Mouse (Mus musculus) adrenal gland, adult 8-10 months (tissue): ENCODE measurements around the gene Selenbp2. TPM values are rescaled to one million over a fixed set of nuclear protein-coding genes. Genes with fewer than 3 reads are reported as not detected.
"Not testable (repeated sequence)": the region's sequence is repeated elsewhere in the genome, so short reads cannot be mapped to it uniquely, and the experiment has no call there.

Source experiments
- DNase-seq: peaks from one replicate; pipeline ENCODE4 v3.0.0; 2022
- total RNA-seq, 4 experiments: library from RNA; stranded (reverse); gene quantifications; 2 replicates each; pipeline ENCODE4 v1.2.4; 2022

Gene Selenbp2
- 10 to 100 TPM in 1 of 4 experiments, 1 to 10 TPM in 3; 5.4 to 11.5 (median 6.4) TPM for total RNA-seq

DNA sequence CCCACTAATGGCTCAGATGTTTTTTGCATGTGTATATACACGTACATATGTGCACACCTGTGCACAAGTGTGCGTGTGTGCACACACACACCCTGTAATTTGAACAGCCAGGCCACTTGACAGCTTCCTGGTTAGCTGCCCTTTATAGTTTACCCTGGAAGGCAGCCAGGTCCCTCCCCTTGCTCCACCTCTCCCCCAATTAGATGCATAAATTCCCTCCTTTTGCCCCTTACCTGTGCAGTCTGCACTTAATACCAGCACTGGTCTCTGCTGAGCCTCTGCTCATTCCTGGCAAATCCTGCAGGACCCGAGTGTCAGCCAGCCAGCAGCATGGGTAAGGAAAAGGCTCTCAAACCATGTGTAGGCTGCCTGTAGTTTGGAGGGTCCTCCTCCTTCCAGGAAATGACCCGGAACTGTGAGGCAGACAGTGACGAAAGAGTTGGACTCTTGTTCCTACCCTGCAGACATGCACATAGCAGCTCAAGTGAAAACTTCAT is at the start of gene Selenbp2:
Gene Selenbp2, plus strand, starts transcription at position 228 of the 497 bp plus-strand sequence.
- DNase-seq = no peak

DNA sequence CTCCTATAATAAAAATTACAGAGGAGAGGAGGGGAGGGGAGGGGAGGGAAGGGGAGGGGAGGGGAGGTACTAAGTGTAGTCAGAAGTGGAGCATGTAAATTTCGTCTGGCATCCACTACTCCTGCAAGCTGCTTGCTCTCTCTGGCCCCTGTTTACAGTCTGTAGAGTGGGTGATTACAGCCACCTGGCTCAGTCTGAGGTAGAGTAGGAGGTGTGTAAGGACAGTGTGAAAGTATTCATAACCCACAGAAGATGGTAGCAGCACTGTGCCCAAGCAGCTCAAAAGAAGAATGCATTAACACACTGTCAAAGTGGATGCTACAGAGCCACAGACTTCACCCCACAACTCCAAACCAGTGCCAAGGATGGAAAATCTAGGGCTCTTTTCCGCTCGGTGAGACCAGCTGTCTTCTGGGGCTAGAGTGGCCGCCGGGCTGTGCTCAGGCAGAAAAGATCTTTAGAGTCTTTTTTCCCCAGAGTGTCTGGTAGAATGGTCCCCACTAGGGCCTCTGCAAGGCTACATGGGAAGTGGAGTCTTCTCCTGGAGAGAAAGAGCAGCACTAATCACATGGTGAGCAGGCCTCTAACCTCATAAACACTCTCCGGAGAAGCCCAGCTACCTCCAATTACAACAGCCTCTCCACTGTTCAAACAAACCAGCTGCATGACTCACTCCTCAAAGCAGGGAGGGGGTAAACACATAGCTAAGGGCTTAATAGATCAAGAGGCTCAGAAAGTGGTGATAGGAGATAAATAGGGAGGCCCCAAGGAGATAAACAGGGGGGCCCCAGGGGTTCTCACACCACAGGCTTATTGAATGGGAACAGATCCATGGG is 44.4 kb upstream of the Selenbp2 start:
- peak; percentile 46 for DNase-seq

DNA sequence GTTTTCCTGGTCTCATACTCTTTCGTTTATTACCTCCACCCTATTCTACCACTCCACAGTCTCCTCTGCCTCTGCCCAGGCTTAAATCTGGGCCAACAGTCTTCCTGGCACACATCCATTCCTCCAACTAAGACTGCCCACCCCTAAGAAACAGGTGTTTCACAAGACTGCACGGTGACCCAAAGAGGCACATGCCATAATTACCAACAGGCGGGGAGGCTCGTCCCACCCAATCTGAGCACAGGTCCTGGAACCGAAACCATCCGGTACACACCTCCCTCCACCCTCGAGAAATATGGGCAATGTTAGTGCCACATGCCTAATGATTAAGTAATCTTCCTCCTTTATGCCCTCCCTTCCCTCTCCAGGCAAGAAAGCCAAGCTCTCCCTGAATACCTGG is 42.9 kb upstream of the Selenbp2 start:
- no peak for DNase-seq

DNA sequence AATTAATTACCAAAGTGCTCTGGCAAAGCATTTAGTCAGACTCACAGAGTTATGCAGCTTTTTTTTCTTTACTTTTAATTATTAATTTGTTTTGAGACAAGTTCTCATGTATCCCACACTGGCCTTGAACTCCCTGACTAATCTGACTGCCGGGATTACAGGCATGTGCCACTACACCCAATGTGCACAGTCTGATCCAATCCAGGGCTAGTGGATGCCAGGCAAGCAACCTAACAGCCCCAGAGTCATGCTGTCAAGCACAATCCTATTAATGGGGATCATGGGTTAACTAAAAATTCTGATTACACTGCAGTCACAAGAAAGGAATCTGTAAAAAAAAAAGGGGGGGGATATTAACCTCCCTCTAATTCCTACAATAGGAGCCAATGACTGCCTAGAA is 39.4 kb upstream of the Selenbp2 start:
- DNase-seq = not testable (repeated sequence)

DNA sequence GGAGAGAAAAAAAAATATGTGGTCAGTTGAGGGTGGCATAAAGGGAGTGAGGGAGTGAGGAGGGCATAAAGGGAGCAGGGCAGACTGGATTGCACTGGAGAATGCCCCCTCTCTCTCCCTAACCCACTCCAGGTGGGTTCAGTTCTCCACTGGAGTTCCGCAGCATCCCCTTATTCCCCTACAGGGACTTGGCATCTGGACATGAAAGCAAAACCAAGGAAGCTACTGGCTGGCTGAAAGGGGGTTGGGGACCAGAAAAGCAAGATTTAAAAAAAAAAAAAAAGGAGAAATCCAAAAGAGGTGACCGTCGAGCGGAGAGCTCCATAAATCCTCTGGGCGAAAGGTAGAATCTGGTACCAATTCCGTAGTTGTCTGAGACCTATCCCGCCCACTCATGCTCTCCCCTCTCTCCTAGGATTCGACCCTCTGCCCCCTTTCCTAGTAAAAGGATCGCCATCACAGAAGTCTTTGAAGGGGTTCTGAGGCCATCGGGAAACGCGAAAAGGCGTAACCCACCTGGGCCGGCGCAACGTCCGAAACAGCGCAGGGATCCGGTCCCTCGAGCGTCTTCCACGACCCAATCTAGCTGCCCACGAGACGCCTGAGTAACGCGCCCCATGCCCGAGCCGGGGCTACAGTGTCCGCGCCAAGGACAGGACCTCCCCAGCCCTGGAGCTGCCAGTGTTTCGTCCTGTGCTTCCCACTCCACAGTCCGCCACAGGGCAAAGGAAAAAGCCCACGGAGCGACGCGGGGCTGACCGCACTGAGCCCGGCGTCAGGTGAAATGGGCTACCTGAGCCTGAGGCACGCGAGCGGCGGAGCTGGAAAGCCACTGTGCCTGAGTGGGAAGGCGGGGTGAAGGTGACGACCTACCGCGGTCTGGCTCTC is 35.3 kb upstream of the Selenbp2 start:
- DNase-seq = not testable (repeated sequence)

DNA sequence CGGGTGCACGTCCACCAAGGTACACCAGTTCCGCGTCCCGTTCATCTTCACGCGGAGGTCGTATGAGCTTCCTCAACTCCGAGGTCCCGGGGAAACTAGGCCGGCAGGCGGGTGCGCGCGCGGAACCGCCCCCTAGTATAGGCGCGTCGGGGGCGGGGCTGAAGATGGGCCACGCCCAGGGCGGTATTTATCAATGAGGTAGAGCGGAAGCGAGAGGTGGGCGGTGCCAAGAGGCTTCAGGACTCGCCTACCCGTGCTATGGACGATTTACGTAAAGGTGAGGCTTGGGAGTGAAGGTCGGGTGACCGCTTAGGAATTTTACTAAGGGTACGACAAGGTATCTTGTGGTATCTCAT is 34.6 kb upstream of the Selenbp2 start, which contains the start of gene Tuft1:
Gene Tuft1, minus strand, starts transcription at position 133 of the 356 bp plus-strand sequence.
- DNase-seq = peak; percentile 78

DNA sequence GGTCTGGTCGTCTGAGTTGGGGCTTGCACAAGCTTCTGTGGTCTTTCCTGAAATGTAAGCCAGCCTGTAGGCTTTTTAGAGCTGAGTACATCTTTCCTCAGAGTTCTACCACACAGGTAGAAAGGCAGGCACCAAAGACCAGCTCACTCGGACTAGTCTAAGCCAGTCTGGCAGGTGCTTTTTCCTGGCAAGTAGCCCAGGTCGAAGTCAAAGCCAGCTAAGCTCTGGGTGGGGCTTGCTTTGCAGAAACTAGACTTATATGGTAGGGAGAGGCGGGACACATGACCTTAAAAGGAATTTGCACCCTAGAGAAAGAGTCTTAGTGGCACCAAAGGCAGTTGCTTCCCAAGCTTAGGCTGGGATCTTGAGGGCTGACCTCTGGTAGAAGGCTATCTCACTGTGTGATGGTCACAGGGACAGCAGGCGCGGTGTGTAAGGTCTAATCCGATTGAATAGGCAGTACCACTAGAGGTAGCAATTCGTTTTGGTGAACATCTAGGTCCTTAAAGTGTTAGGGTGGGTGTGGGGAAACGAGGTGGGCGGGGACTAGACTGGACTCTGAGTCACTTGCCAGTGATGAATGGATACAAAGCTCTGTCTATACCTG is 34.1 kb upstream of the Selenbp2 start:
- DNase-seq = not testable (repeated sequence)

DNA sequence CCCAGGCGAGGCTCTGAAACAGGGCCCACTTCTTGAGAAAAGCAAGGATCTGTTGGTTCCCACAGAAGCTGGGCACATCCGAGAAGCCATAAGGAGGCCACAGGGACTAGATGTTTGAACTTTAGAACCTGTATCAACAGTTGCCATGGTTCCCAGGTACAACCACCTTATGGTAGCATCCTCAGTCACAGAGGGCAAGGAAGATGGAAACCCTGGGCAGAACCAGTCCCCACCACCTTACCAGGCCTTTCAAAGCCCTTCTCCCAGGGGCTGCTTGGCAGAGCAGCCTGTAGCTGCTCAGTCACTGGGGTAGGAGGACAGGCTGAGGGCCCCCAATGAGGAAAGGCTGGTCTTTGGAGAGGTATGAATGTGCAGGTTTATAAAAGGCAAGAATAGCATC is 32.5 kb upstream of the Selenbp2 start:
- DNase-seq = not testable (repeated sequence)

DNA sequence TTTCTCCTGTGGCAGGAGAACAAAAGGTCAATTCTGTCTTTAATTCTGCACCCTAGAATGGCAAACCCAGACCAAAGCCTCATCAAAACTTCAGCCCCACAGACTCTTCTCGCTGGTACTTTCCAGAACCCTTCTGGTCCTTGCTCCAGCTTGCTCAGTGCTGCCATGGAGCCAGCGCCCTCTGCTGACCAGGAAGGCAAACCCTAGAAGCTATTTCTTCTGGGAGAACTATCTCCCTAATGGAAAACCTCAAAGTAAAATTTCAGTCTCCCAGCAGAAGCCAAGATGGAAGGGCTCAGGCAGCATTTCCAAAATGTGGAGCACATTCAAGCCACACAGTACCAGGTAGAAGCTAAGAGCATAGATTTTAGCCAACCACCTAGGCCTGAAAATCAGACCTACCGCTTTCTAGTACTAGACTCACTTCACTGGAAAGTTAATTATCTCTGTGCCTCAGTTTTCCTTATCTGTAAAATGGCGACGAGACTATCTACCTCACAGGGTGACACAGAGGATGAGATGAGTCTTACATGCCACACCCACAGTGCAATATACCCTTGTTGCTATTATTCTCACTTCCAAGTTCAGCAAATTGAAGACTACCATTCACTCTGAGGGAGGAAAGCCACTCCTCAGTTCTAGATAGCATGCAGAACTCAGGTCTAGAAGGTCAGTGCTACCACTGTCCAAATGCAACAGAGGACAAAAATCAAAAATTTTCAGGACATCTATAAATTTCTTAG is 28.1 kb upstream of the Selenbp2 start:
- not testable (repeated sequence) for DNase-seq

DNA sequence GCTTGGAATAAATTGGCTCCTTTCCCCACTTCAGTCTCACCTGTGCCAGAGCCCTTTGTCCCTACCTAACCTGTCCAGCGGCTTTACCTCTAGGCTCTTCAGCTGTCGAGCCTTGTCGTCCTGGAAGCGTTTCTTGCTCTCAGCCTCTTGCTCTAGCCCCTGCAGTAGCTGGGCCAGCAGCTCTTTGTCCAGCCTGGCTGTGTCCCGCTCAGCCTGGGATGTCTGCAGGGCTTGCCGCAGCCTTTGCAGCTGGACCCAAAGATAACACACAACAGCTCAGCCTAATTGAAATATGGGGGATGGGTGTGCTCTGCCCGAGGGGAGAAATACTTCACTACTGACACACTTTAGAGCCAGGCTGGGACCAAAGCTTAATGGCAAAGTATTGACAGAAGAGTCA is 27.5 kb upstream of the Selenbp2 start:
- not testable (repeated sequence) for DNase-seq

DNA sequence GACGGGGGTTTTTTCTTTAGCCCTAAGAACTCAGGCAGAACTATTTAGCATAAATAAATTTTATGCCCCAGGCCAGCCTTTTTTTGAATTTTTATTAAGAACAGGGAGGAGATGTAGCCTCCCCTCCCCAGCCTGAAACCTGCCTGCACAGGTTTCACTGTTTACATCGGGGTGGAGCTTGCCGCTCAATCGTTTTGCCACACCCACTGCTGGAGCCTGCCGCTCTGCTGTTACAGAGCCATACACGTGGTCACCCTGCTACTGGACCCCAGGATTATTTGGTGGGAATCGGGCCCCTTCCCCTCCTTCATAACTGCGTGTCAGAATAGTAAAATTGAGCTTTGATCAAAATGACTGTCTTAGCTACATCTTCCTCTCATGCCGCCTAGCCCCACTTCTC is 18.3 kb upstream of the Selenbp2 start:
- DNase-seq = not testable (repeated sequence)

DNA sequence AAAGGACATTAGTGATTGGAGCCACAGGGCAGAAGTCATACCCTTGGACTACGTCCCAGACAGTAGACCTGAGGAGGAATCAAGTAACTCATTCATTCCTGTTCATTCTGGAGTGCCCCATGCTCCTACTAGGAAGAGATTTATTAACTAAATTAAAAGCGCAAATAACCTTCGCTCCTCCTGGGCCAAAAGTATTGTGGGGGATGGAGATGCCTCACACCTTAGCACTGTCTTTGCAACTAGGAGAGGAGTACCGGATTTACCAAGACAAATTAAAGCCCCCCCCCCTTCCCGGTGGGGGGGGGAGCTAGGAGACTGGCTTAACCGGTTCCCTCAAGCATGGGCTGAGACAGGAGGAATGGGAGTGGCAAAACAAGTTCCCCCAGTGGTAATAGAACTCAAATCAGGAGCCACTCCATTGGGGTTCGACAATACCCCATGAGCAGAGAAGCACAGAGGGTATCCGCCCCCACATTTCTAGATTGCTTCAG is 14.0 kb upstream of the Selenbp2 start:
- DNase-seq = no peak

DNA sequence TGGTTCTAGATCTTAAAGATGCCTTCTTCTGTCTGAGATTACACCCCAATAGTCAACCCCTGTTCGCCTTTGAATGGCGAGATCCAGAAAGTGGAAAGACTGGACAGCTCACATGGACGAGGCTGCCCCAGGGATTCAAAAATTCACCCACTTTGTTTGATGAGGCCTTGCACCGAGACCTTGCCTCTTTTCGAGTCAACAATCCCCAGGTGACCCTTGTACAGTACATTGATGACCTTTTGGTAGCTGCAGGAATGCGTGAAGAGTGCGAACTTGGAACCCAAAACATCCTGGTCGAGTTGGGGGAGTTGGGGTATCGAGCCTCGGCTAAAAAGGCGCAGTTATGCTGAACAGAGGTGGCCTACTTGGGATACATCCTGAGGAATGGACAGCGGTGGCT is 13.3 kb upstream of the Selenbp2 start:
- DNase-seq = not testable (repeated sequence)

DNA sequence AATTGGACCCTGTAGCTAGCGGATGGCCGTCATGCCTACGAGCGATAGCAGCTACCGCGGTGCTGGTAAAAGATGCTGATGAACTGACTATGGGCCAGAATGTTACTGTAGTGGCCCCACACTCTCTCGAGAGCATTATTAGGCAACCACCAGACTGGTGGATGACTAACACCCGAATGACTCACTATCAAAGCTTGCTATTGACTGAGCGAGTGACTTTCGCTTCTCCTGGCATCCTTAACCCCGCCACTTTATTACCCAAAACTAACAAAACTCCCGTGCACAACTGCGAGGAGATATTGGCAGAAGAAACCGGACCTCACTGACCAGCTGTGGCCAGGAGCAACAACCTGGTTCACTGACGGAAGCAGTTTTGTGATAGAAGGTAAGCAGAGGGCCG is 12.6 kb upstream of the Selenbp2 start:
- peak; percentile 26 for DNase-seq

DNA sequence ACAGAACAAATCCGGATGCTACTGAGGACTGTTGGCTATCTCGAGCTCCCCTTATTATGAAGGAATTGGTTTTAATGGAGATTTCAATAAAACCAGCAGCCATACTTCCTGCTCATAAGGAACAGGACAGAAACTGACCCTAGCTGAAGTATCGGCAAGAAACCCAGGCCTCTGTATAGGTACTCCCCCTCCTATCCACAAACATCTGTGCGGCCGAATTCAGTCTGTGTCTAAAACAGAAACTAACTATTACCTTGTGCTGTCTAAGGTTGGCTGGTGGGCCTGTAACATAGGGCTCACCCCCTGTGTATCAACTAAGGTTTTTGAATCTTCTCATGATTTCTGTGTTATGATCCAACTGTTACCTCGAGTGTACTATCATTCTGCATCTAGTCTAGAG is 9.7 kb upstream of the Selenbp2 start:
- DNase-seq = no peak

DNA sequence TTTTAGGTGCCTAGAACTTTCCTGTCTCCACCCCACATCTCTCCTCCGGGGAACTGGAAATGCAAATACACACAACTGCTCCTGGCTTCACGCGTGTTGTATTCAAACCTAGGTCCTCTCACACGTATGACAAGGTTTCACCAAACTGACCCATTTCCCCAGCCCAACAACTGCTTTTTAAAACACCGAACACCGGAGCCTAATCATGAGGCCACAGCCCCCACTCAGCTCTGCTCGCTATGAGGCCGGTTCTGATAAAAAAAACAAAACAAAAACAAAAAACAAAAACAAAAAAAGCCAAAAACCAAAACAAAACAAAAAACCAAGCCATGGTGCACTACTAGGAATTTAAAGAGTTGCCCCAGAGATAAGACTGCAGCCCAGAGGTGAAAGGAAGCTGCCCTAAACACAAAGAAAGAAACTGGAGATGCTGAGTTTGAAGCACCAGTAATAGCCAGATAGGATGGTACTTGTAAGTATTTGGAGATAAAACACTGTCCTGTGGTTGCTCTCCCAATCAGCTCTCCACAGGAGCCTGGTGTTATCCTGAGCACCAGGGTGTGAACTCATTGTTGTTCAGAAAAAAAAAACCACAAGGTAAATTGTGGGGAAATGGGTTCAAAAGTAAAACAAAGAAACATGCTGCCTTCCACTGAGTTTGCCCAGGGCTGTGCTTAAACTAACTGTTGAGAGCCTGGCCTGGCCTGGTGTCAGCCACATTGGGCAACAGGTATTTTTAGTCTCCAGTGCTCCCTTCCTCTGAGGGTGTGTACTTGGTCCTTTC is 7.2 kb upstream of the Selenbp2 start:
- not testable (repeated sequence) for DNase-seq

DNA sequence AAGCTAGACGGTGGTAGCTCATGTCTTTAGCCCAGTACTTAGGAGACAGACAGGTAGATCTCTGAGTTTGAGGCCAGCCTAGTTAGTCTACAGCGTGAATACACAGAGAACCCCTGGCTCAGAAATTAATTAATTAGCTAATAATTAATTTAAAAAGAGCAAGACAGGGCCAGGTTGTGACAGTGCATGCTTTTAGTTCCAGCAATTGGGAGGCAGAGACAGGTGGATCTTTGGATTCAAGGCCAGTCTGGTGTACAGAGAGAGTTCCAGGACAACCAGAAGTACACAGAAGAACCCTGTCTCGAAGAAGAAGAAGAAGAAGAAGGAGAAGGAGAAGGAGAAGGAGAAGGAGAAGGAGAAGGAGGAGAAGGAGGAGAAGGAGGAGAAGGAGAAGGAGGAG is 4.7 kb upstream of the Selenbp2 start:
- DNase-seq = not testable (repeated sequence)

DNA sequence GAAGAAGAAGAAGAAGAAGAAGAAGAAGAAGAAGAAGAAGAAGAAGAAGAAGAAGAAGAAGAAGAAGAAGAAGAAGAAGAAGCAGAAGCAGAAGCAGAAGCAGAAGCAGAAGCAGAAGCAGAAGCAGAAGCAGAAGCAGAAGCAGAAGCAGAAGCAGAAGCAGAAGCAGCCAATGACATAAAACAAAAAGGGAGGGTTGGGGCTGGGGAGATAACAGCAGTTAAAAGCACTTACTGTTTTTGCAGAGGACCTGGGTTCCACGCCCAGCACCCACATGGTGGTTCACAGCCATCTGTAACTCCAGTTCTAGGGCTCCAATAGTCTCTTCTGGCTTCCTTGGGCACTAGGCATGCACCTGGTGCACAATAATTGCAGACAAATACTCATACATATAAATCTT is 4.2 kb upstream of the Selenbp2 start:
- not testable (repeated sequence) for DNase-seq

DNA sequence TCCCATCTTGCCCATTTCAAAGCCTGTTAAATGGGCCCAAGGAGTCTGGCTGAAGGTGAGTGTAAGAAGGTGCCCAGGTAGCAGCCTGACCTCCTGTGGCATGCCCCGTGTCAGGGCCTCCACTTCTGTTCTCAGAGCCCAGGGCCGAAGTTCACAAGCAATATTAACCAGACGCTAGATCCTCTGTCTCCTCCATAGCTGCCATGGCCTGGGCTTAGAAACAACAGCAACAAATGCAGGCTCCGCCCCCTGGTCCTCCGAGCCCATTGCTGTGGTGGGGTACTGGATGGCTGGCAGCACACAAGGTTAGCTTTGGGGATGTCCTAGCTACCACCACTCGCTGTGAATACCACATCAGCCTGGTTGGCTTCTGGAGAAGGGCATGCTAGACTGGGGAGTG is 3.2 kb upstream of the Selenbp2 start:
- not testable (repeated sequence) for DNase-seq

DNA sequence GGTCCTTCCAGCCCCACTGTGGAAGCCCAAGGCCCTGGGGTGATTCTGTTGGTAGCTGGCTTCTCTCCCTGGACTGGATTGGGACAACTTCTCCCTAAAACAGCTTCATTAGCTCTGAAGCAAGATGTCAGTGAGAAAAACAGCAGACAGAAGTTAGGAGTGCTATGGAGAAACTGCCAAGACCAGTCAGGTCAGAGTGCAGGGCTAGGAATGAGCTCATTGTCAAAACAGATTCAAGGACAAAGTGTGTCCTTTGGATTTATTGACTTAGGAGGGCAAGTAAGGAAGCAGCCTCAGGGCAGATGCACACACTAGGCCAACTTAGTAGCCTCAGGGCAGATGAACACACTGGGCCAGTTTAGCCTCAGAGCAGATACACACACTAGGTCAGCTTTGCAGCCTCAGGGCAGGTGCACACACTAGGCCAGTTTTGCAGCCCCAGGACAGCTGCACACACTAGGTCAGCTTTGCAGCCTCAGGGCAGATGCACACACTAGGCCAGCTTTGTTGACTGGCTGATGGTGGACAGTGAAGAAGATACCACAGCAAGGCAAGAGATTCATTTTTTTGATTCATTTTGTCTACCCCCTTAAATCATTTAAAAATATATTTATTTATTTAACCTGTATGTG is 2.6 kb upstream of the Selenbp2 start:
- DNase-seq = peak; percentile 15
